Comparison of ENCODE assay signal across 15 mouse cellular contexts in genomic region chr5:110776141-110776540, GRCm38 (mm10).
"Had no signal": no experiment of that assay in that cellular context is flagged by ENCODE, and none has a peak within 500 bp of the region (broad histone marks: within the 10 kb centered on the region; RNA-seq: fewer than 3 reads in every experiment).

No protein-coding gene starts in this region.

- DNase-seq: retina, postnatal 1 day; right cerebral cortex, adult 18-20 months; right cerebral cortex, postnatal 14 days; right cerebral cortex, postnatal 25 days; right cerebral cortex, postnatal 4 days; spleen, adult 18-20 months; thymus, adult 18-20 months; thymus, adult 2 months; thymus, postnatal 14 days; thymus, postnatal 25 days; thymus, postnatal 36 days; thymus, postnatal 4 days had no signal

- H3K9ac ChIP-seq: neural tube, embryonic 15.5 days; stomach, embryonic 15.5 days had no signal

- H3K4me3 ChIP-seq: neural tube, embryonic 15.5 days; stomach, embryonic 15.5 days had no signal

- H3K27ac ChIP-seq: neural tube, embryonic 15.5 days; stomach, embryonic 15.5 days; stomach, postnatal 0 days had no signal

- H3K4me2 ChIP-seq: neural tube, embryonic 15.5 days; stomach, embryonic 15.5 days had no signal

- H3K9me3 ChIP-seq: neural tube, embryonic 15.5 days; stomach, embryonic 15.5 days had no signal

- H3K27me3 ChIP-seq: neural tube, embryonic 15.5 days; stomach, embryonic 15.5 days had no signal
